Mouse (Mus musculus): ENCODE data around the gene Mfrp.

DNA sequence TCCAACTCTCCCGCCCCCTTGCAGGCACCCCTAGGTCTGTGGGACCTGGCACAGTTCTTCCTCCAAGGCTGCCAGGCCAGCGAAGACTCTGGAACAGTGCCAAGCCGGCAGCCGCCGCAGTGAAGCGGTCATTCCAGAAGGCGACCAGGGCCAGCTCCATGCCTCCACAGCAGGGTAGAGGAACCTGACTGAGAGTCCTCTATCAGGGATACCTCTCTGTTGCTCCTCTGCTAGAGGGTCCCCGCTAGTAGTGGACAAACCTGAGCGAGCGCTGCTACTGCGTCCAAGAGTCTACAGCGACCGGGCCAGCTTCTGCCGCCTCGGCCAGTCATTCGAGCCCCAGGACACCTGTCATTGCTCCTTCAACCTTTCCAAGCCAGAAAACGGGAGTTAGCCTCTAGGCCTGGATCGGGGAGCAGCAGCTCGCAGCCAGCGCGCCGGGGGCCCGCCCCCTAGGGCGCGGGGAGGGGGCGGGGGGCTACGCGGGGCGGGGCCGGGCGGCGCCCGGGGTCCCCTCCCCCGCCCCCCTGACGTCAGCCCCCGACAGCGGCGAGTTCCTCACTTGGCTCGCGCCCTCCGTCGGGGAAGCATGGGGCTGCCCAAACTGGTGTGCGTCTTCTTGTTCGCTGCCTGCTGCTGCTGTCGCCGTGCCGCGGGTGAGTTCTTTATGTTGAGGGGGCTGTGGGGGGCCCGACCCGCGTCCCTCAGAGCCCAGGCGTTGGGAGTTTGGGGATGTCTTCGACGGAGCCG, 32.7 kb downstream of the Mfrp start, which contains the start of gene Mcam:
- no peak for TF ChIP-seq CTCF (conservative IDR thresholded peaks at IDR 0.05; ENCODE audit: low read length)
- no peak for TF ChIP-seq NANOG (IDR thresholded peaks at IDR 0.05; ENCODE audit: borderline replicate concordance, low read length)
